Mouse (Mus musculus) lung, adult 2 months (tissue): ENCODE data around the gene Mypop. TPM values are rescaled to one million over a fixed set of nuclear protein-coding genes. Genes with fewer than 3 reads are reported as not detected.

Source experiments
- DNase-seq: peaks from one replicate; pipeline ENCODE4 v3.0.0; 2022
- H3K4me1 ChIP-seq: fragments of 200-500 bp; 2 replicates; pipeline ENCODE4 v1.6.1; 2011; ENCODE audit warnings: low read length; ENCODE audit not compliant: control insufficient read depth, insufficient read depth
- H3K4me3 ChIP-seq: fragments of 200-500 bp; replicated peaks from 2 replicates; pipeline ENCODE3; 2011; ENCODE audit warnings: low read depth, mild to moderate bottlenecking, control low read depth, low read length; ENCODE audit errors: extremely low read depth
- CTCF ChIP-seq: fragments of 200-500 bp; IDR thresholded peaks from 2 replicates; pipeline ENCODE4 v1.5.1; 2011; ENCODE audit warnings: mild to moderate bottlenecking, low read length, control low read depth; ENCODE audit not compliant: insufficient read depth
- POLR2A ChIP-seq: fragments of 200-500 bp; IDR thresholded peaks from 2 replicates; pipeline ENCODE4 v1.6.1; 2011; ENCODE audit warnings: low read depth, mild to moderate bottlenecking, control low read depth, low read length, borderline replicate concordance; ENCODE audit errors: extremely low read depth
- WGBS: fragments of 180-500 bp; shearing (Covaris S2); methylation state at CpG from one replicate; pipeline ENCODE4 v1.1.7; 2018; 5-methylcytosine and 5-hydroxymethylcytosine counted together
- polyA plus RNA-seq: library from polyadenylated mRNA; depleted of rRNA; stranded (reverse); fragments of >200 nt; gene quantifications from 2 replicates; pipeline ENCODE4 v1.2.3, GENCODE M21; 2012; rRNA removed

Gene Mypop
- polyA plus RNA-seq = 7.2 and 10.2 TPM in 2 replicates

DNA sequence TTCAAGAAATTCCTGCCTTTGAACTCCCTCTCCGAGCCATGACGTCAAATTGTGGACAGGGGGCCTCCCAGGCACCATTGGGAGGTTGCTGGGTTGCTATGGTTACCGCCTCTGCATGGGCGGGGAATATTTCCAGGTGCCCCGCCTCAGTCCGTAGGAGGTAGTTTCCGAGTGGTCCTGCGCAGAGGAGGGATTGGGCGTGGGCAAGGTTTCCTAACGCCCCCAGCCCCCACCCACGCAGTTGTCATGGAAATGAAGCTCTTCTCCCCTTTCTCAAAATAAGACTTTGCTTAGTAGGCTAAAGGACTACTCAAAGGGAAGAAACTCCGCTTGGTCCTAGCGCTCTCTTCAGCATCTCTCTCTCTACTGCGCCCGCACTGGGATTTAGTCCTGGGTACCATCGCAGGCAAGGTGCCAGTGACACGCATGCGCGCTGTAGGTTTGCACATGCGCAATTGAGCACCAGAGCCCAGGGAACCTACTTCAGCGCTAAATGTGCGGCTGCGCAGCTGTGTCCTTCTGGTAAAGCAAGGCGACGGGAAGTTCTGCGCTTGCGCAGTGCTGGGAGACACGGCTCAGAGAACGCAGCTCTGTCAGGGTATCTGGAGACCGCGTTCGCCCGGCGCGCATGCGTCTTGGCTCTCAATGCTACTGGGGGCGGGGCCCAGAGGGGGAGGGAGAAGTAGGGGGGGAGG is at the start of gene Mypop:
Gene Mypop (plus strand): TSS at position 645 of the 695 bp plus-strand sequence.
- DNase-seq = peak; percentile 97
- Histone ChIP-seq H3K4me1 (no peaks in the 10 kb centered on the region), H3K4me3 (peak within 1 kb of the TSS; percentile 32)
- WGBS = under 1% methylated on average over 37 of the region's 37 CpGs
- TF ChIP-seq POLR2A = peak; percentile 80; the same call in 1 of the 2 replicates
- no peak for TF ChIP-seq CTCF

DNA sequence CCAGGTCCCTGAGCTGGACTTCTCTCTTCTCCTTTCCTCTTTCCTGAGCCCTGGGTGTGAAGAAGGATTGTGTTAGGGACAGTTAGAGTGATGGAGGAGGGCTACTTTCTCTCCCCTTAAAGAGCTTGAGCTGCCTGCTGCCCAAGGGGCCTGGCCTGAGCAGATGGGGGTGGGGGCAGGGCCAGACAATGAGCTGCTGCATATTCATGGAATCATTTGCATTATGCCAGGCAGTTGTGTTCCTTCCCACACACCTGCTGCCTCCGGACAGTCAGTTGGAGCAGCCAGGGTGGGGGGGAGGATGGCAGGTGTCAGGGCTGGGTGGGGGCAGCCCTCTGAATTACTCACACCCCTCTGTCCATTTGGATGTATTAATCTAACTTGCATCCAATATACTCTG is 48.7 kb upstream of the Mypop start:
- TF ChIP-seq POLR2A (no peak), CTCF (no peak)
- Histone ChIP-seq H3K4me3 (no peak overlapping the region), H3K4me1 (peaks cover 6% of the 10 kb centered on the region)
- DNase-seq = no peak
- 41% methylated on average over 1 of the region's 1 CpGs for WGBS

DNA sequence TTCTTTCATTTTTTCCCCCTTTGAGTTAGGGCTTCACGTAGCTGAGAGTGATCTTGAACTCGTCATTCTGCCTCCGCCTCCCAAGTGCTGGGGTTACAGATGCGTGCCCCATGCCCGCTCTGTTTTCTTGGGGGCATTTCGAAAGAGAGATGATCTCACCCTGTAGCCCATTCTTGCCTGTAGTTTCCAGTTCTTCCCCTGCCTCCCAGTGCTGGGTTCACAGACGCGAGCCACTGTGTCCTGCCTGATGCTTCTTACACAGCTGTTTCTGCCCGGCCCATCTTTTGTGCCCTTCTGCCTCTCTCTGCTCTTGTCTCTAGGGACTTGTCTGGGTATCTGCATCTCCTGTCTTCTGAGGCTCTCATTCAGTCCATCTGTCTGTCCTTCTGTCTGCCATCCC is 48.2 kb upstream of the Mypop start:
- no peak for DNase-seq

DNA sequence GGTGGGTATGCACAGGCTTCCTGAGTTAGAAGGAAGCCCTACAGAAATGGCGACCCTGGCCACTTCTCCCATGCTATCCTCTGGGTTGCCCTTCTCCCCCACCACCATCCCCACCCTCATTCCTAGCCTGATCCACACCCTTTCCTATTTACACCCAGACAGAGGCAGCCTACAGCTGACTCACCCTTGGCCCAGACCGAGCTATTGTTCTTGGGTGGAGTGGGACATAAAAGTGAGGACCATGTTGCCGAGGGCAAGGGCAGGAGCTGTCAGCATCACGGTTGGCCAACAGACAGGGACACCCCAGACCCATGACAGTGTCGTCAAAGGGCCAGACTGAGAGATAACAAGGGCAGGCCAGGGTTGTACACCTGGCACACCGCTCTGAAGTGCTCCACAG is 42.9 kb upstream of the Mypop start:
- H3K4me1 ChIP-seq = peaks cover 21% of the 10 kb centered on the region
- WGBS = 28% methylated on average over 6 of the region's 6 CpGs
- H3K4me3 ChIP-seq = no peak overlapping the region
- TF ChIP-seq CTCF = no peak
- peak; percentile 38; the same call in 1 of the 2 replicates for TF ChIP-seq POLR2A
- DNase-seq = peak; percentile 51

More for the DNA sequence above, 48.2 kb upstream of the Mypop start:
- TF ChIP-seq CTCF = no peak
- TF ChIP-seq POLR2A = no peak
- peaks cover 10% of the 10 kb centered on the region for H3K4me1 ChIP-seq
- WGBS = 71% methylated on average over 9 of the region's 9 CpGs
- no peak overlapping the region for H3K4me3 ChIP-seq

DNA sequence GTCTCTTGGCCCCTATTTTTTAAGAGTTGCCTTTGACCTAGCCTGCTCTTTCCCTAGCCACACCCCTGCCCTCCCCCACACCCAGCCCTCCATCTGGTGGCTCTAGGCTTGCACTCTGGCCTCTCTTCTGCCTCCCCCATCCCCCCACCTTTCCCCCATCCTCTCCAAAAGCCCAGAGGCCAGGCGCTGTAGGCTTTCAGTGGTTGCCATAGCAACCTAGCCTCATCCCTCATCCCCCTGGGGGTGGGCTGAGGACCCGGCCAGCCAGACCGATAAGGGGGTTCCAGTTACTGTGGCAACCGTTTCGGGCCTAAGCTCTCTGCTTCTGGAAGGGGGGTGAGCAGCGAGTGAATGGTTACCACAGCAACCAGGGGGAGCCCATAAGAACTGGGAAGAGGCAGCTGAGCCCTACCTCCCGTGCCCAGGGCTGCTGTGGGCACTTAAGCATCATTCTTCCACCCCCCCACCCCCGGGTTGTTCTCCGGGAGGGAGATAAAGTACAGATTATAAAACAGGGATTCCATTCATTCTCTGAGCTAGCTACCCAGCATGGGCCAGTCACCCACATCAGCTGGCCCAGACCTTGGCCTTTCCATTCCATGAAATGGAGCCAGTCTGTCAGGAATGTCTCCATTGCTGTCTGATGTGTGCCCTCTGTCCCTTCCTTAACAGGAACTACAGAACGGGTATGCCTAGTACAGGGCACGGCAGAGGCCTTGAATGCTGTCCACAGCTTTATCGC is 41.1 kb upstream of the Mypop start:
- Histone ChIP-seq H3K4me3 (no peak overlapping the region), H3K4me1 (peaks cover 21% of the 10 kb centered on the region)
- WGBS = 38% methylated on average over 12 of the region's 12 CpGs
- DNase-seq = no peak
- no peak for TF ChIP-seq CTCF
- TF ChIP-seq POLR2A = no peak

DNA sequence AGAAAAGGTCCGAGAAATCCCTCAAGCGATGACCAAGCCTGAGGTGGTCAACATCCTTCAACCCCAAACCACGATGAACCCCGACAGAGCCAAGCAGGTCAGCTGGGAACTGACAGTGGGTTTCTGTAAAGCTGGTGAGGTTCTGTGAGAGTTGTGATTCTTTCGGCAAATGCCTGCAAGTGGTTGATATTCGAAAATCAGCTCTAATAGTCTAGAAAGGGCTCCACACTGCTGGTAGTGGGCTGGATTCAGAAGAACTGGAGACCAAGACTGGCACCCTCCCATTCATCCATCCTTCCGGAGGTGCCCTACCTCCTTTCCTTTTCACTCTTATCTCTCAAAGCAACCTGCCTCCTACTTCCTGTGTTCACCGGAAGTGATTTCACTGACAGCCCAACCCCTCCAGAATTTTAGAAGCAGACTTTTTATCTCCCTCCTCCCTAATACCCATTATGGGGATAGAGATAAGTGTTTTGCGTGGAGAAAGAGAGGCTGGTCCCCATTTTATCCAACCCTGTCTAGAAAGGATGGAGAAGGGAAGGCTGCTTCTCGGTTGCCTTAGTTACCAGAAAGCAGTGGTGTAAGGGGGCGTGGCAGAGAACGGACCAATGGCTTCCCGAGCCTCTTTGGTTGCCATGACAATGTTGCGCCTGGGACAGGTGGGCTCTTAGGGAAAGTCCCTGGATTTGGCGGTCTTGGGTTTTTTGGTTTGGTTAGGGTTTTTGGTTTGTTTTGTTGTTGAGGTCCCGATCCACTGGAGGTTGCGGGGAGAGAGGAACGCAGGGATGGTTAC is 40.3 kb upstream of the Mypop start:
- Histone ChIP-seq H3K4me1 (peaks cover 21% of the 10 kb centered on the region), H3K4me3 (no peak overlapping the region)
- 26% methylated on average over 18 of the region's 18 CpGs for WGBS
- no peak for DNase-seq
- TF ChIP-seq CTCF (no peak), POLR2A (no peak)

DNA sequence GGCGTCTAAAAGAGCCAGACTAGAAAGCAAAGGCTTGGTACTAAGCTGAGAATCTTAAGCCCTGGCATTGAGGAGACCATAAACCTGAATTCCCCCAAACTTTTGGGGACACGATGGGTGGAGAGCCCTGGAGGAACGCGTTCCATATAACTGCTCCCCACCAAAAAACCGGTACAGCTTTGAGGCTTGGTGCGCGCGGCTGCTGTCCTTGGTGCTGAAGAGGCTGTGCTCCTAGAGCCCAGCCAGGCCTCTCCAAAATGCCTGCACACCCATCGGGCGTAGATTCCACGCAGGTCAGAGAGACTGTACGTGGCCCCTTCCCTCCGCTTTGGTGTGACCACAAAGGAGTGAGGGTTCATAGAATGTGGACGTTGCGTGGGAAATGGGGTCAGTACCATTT is 39.6 kb upstream of the Mypop start:
- H3K4me3 ChIP-seq = no peak overlapping the region
- 29% methylated on average over 15 of the region's 15 CpGs for WGBS
- H3K4me1 ChIP-seq = peaks cover 21% of the 10 kb centered on the region
- DNase-seq = peak; percentile 37
- no peak for TF ChIP-seq CTCF
- no peak for TF ChIP-seq POLR2A

DNA sequence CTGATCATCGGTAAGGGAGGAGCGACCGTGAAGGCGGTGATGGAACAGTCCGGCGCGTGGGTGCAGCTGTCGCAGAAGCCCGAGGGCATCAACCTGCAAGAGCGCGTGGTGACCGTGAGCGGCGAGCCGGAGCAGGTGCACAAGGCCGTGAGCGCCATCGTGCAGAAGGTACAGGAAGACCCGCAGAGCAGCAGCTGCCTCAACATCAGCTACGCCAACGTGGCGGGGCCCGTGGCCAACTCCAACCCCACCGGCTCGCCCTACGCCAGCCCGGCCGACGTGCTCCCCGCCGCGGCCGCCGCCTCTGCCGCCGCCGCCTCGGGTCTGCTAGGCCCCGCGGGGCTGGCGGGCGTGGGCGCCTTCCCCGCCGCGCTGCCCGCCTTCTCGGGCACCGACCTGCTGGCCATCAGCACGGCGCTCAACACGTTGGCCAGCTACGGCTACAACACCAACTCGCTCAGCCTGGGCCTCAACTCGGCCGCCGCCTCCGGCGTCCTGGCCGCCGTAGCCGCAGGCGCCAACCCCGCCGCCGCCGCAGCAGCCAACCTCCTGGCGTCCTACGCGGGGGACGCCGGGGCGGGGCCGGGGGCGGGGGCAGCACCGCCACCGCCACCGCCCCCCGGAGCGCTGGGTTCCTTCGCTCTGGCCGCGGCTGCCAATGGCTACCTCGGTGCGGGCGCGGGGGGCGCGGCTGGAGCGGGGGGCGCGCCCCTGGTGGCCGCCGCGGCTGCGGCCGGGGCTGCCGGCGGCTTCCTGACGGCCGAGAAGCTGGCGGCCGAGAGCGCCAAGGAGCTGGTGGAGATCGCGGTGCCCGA is 33.3 kb upstream of the Mypop start:
- Histone ChIP-seq H3K4me3 (peak overlapping the region; percentile 56), H3K4me1 (peaks cover 6% of the 10 kb centered on the region; the same call in 1 of the 2 replicates)
- WGBS = 4% methylated on average over 107 of the region's 107 CpGs
- TF ChIP-seq CTCF (no peak), POLR2A (no peak)
- peak; percentile 55 for DNase-seq
